Mouse (Mus musculus) embryonic facial prominence, embryonic 11.5 days (tissue): ENCODE data around the gene Eif3f. TPM values are rescaled to one million over a fixed set of nuclear protein-coding genes. Genes with fewer than 3 reads are reported as not detected.
A peak's percentile ranks its signal among the peaks of the same experiment; 100 is the strongest.

Experiments used
- ATAC-seq: fragments of 200-750 bp; cut with Nextera tagmentation; replicated peaks from 2 replicates; pipeline ENCODE4 v1.8.0; 2017; ENCODE audit warnings: low read depth; ENCODE audit not compliant: insufficient number of reproducible peaks, low FRiP score, low TSS enrichment
- DNase-seq: peaks from one replicate; pipeline ENCODE4 v3.0.0-alpha.2; 2015; ENCODE audit warnings: low spot score
- H3K27ac ChIP-seq: fragments of 300-500 bp; sonication (generic); replicated peaks from 2 replicates; pipeline ENCODE4 v1.5.1; 2014; ENCODE audit warnings: mild to moderate bottlenecking, low read depth, low read length, control low read depth
- H3K27me3 ChIP-seq: fragments of 300-500 bp; sonication (generic); 2 replicates; pipeline ENCODE4 v1.6.1; 2014; ENCODE audit warnings: mild to moderate bottlenecking, low read length, moderate library complexity, mixed read lengths; ENCODE audit not compliant: control insufficient read depth, insufficient read depth
- H3K36me3 ChIP-seq: fragments of 300-500 bp; sonication (generic); replicated peaks from 2 replicates; pipeline ENCODE4 v1.6.1; 2014; ENCODE audit warnings: low read depth, mild to moderate bottlenecking, low read length, moderate library complexity, mixed read lengths; ENCODE audit not compliant: control insufficient read depth, insufficient read depth
- H3K4me1 ChIP-seq: fragments of 300-500 bp; sonication (generic); 2 replicates; pipeline ENCODE4 v1.6.1; 2014; ENCODE audit warnings: low read length, mixed read lengths; ENCODE audit not compliant: control insufficient read depth, insufficient read depth
- H3K4me2 ChIP-seq: fragments of 300-500 bp; sonication (generic); 2 replicates; pipeline ENCODE4 v1.6.1; 2014; ENCODE audit warnings: low read depth, mild to moderate bottlenecking, control low read depth, low read length, moderate library complexity
- H3K4me3 ChIP-seq: fragments of 300-500 bp; sonication (generic); 2 replicates; pipeline ENCODE4 v1.5.1; 2014; ENCODE audit warnings: low read depth, low read length, control low read depth
- H3K9ac ChIP-seq: fragments of 300-500 bp; sonication (generic); replicated peaks from 2 replicates; pipeline ENCODE4 v1.6.1; 2014; ENCODE audit warnings: mild to moderate bottlenecking, control low read depth, low read length
- H3K9me3 ChIP-seq: fragments of 300-500 bp; sonication (generic); replicated peaks from 2 replicates; pipeline ENCODE4 v1.6.1; 2016; ENCODE audit warnings: mild to moderate bottlenecking, low read length, inconsistent platforms, mixed read lengths; ENCODE audit not compliant: control insufficient read depth
- WGBS: fragments of 180-500 bp; shearing (Covaris S2); extraction: QIAGEN DNeasy Blood & Tissue Kit; methylation state at CpG from one replicate; pipeline ENCODE4 v1.1.7; 2014; 5-methylcytosine and 5-hydroxymethylcytosine counted together
- polyA plus RNA-seq: library from polyadenylated mRNA; unstranded; fragments of >200 nt; fragmentation: Nextera tagmentation; extraction: Ambion mirVana; gene quantifications from 2 replicates; pipeline ENCODE4 v1.2.1, GENCODE M21; 2014

Eif3f gene
- polyA plus RNA-seq, 1 experiment from 2014 or later, result 72.6 TPM

DNA sequence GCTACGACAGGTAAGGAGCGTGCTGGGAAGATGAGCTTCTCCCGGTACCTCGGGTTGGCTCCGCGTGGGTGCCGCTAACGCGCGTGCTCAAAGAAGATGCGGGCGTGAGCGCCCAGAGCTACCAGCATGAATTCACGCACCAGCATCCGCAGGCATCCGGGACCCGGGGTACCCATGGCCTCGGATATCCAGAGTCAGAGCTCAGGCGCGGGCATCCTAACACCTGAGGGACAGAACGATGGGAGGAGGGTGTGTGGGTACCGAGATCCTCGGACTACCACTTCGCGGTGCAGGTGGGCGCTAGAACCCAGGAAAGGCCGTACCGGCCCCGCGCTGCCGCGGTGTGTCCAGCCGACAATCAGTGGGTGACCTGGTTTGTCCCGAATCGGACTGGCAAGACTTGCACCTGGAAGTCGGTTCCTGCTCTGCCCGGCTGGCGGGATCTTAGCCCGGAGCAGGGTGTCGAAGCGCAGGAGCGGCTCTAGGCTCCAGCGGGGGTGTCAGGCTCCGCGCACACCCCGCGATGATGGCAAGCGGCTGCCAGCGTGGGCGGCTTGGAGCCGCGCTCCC, 16.6 kb downstream of the Eif3f start:
- Histone ChIP-seq H3K9ac (peak overlapping the region; percentile 46), H3K4me1 (peaks cover 2% of the 10 kb centered on the region; the same call in 1 of the 2 replicates), H3K9me3 (no peaks in the 10 kb centered on the region), H3K27me3 (peaks cover 12% of the 10 kb centered on the region), H3K4me2 (peak overlapping the region; percentile 97), H3K4me3 (peak overlapping the region; percentile 51), H3K27ac (no peak overlapping the region), H3K36me3 (no peaks in the 10 kb centered on the region)
- ATAC-seq (peak; percentile 47), DNase-seq (peak; percentile 26)
- under 1% methylated on average over 52 of the region's 52 CpGs for WGBS

DNA sequence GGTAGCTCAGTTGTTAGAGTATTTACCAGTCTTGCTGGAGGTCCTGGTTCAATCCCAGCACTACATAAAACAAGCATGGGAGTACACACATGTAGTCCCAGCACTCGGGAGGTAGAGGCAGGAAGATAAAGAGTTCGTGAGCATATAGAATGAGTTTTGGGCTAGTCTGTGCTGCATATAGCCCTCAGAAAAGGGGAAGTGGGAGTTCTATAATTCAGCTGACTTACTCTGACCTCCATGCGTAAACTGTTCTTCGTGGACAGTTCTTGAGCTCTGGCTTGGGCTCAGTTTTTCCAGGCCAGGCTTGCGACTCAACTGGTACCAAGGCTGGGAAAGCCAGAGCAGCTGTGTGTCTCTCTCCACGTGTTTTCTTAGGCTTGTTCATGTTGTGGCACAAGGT, 18.6 kb downstream of the Eif3f start:
- Histone ChIP-seq H3K27ac (no peak overlapping the region), H3K9ac (no peak overlapping the region), H3K4me3 (no peak overlapping the region), H3K9me3 (no peaks in the 10 kb centered on the region), H3K27me3 (peaks cover 12% of the 10 kb centered on the region), H3K36me3 (no peaks in the 10 kb centered on the region), H3K4me1 (peaks cover 2% of the 10 kb centered on the region; the same call in 1 of the 2 replicates), H3K4me2 (no peak overlapping the region)
- DNase-seq, result no peak
- 78% methylated on average over 6 of the region's 6 CpGs for WGBS
- ATAC-seq, result no peak

DNA sequence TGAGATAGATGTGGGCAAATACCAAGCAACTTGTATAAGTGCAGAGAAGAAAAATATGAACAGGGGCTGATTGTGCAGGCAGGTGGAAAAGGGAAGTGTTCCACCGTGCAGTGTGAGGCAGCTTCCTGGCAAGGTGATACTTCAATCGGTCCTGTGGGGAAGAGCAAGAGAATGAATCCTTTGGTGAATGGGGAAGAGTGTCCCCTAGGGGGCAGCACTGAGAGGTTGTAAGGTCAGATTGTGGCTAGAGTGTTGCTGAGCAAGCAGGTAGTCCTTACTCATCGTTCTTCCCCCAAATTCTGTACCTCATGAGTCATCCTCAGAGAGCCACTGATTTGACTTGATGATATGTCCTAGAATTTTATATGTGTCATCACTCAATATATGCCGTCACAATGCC, 20.0 kb downstream of the Eif3f start:
- no peaks in the 10 kb centered on the region for H3K9me3 ChIP-seq
- peak; percentile 60 for DNase-seq
- no peak overlapping the region for H3K9ac ChIP-seq
- H3K27me3 ChIP-seq, result peaks cover 12% of the 10 kb centered on the region
- 62% methylated on average over 4 of the region's 4 CpGs for WGBS
- no peak overlapping the region for H3K27ac ChIP-seq
- peaks cover 2% of the 10 kb centered on the region; the same call in 1 of the 2 replicates for H3K4me1 ChIP-seq
- ATAC-seq, result no peak
- no peaks in the 10 kb centered on the region for H3K36me3 ChIP-seq
- no peak overlapping the region for H3K4me2 ChIP-seq
- H3K4me3 ChIP-seq, result no peak overlapping the region

DNA sequence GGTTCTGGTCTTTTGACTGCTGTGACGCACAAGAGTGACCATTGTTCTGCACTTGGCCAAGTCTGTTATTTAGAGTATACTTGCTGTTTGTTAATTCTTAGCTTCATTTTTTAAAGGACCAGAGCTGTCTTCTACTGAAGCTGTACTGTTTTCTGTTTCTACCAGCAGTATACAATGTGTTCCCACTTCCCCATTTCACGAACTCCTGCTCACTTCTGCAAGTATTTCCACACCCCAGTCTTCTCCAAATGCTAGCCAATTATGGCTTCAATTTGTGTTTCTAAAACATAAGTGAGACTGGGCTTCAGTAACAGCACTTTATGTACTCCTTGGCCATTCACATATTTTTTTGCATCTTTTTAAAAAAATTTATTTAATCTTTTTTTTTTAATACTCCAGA, 23.5 kb downstream of the Eif3f start:
- no peak overlapping the region for H3K4me3 ChIP-seq
- H3K4me1 ChIP-seq, result no peaks in the 10 kb centered on the region
- H3K36me3 ChIP-seq, result no peaks in the 10 kb centered on the region
- 67% methylated on average over 2 of the region's 2 CpGs for WGBS
- no peaks in the 10 kb centered on the region for H3K27me3 ChIP-seq
- ATAC-seq (no peak), DNase-seq (no peak)
- H3K9me3 ChIP-seq, result no peaks in the 10 kb centered on the region
- H3K9ac ChIP-seq, result no peak overlapping the region
- H3K27ac ChIP-seq, result no peak overlapping the region
- no peak overlapping the region for H3K4me2 ChIP-seq

DNA sequence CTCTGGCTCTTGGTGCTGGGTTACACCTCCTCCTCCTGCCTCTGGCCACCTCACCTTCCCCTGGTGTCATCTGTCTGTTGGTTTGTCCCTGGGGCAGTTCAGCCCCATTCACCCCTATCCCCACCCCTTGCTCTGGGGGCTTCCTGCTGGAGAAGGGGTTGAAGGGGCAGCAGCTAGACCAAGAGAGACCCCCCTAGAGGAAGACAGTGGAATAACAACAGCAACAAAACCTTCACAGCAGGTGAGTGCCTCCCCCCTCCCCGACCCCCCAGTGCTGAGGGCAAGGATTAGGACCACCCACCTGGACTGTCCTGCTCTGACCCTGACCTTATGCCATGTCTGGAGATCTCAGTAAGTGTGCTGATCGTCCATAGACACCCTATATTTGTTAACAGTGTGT, 31.8 kb downstream of the Eif3f start:
- no peak overlapping the region for H3K27ac ChIP-seq
- no peaks in the 10 kb centered on the region for H3K4me1 ChIP-seq
- H3K9ac ChIP-seq, result no peak overlapping the region
- ATAC-seq (no peak), DNase-seq (no peak)
- WGBS, result 39% methylated on average over 2 of the region's 2 CpGs
- no peaks in the 10 kb centered on the region for H3K27me3 ChIP-seq
- no peak overlapping the region for H3K4me3 ChIP-seq
- H3K36me3 ChIP-seq, result no peaks in the 10 kb centered on the region
- no peak overlapping the region for H3K4me2 ChIP-seq
- H3K9me3 ChIP-seq, result no peaks in the 10 kb centered on the region

DNA sequence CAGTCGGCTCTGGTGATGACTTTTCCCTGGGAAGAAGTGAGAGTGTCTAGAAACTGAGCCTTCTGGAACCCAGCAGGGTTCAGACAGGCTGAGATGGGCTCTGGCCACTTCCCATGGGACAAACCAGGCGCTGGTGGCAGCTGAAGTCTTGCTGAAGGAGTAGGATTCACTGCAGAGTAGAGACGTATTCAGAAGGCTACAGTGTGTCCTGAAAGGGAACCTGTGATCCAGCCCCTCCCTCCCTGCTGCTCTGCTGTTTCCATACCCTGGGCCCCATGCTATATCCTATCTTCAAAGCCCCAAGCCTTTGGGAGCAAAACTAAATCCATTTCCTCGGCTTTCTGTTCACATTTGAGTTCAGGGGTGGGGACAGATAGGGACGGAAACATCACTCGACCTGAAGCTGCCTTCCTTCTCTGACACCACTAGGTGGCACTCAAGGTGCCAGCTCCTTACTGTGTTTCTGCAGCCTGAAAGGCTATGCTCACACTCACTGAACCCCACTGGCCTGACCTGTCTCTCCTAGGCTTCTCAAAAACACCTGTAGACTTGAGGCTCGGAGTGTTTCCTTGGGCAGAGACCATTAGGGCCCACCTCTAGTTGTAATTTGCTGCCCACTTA, 32.6 kb downstream of the Eif3f start:
- DNase-seq, result peak; percentile 75
- Histone ChIP-seq H3K36me3 (no peaks in the 10 kb centered on the region), H3K27me3 (no peaks in the 10 kb centered on the region), H3K4me1 (no peaks in the 10 kb centered on the region), H3K9ac (no peak overlapping the region), H3K4me2 (no peak overlapping the region), H3K4me3 (no peak overlapping the region), H3K9me3 (no peaks in the 10 kb centered on the region), H3K27ac (no peak overlapping the region)
- 33% methylated on average over 7 of the region's 7 CpGs for WGBS
- ATAC-seq, result peak; percentile 51; the same call in 1 of the 2 replicates

DNA sequence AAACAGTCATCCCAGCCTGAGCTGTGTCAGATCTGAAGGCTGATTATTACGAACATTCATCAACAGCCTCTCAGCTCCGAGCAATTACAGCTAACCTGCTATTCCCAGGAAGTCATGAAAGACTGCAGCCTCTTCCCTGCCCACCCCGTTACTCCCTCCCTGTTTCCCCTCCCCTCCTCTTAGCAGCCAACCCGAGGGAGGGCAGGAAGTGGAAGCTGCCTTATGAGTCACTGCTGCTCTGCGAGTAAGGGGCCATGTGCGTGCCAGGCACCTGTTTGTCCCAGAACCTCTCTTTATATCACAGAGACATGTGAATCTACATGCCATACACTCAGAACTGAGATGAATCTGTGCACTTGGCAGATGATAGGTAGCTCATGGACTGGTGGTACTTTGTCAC, 34.0 kb downstream of the Eif3f start:
- 39% methylated on average over 6 of the region's 6 CpGs for WGBS
- Histone ChIP-seq H3K9ac (no peak overlapping the region), H3K36me3 (no peaks in the 10 kb centered on the region), H3K27ac (no peak overlapping the region), H3K4me1 (no peaks in the 10 kb centered on the region), H3K27me3 (no peaks in the 10 kb centered on the region), H3K4me2 (no peak overlapping the region), H3K9me3 (no peaks in the 10 kb centered on the region), H3K4me3 (no peak overlapping the region)
- DNase-seq (no peak), ATAC-seq (no peak)

DNA sequence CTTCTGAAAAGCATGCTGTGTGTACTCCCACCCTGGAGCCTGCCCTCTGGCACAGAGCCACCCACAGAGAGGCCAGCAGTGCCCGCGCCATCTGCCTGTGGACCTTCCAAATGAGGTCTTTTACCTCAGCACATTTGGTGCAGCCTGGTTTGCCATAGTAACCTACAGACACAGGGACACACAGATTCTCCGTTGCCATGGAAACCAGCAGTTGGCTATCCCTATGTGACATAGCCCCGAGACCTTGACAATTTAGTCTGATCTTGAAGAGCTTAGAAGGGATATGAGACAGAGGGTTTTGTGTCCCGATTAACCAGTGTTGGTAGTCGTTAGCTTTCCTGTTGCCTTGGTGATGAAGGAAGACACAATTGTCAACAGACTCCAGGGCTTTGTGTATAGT, 38.1 kb downstream of the Eif3f start:
- DNase-seq (peak; percentile 45), ATAC-seq (peak; percentile 53; the same call in 1 of the 2 replicates)
- no peaks in the 10 kb centered on the region for H3K9me3 ChIP-seq
- H3K4me3 ChIP-seq, result no peak overlapping the region
- 56% methylated on average over 6 of the region's 6 CpGs for WGBS
- no peak overlapping the region for H3K4me2 ChIP-seq
- no peaks in the 10 kb centered on the region for H3K4me1 ChIP-seq
- no peak overlapping the region for H3K27ac ChIP-seq
- no peaks in the 10 kb centered on the region for H3K27me3 ChIP-seq
- H3K9ac ChIP-seq, result no peak overlapping the region
- H3K36me3 ChIP-seq, result no peaks in the 10 kb centered on the region
